Mouse (Mus musculus) R1 (cell line): ENCODE measurements around the gene Prrc2c.
"Not testable (repeated sequence)": the region's sequence is repeated elsewhere in the genome, so short reads cannot be mapped to it uniquely, and the experiment has no call there.

Experiments
- DNase-seq: peaks from one replicate; pipeline ENCODE4 v3.0.0-alpha.2; 2018; ENCODE audit warnings: low read depth, low spot score

Gene Prrc2c

GRCm38 (mm10) chr1:162740401-162740835, at the start of gene Prrc2c:
Gene Prrc2c, minus strand, starts transcription at chr1:162740556.
- DNase-seq, result peak; percentile 97

GRCm38 (mm10) chr1:162785222-162785621, 44.9 kb upstream of the Prrc2c start:
- DNase-seq, result no peak

GRCm38 (mm10) chr1:162783669-162784248, 43.4 kb upstream of the Prrc2c start:
- no peak for DNase-seq

GRCm38 (mm10) chr1:162781035-162781434, 40.7 kb upstream of the Prrc2c start:
- not testable (repeated sequence) for DNase-seq

GRCm38 (mm10) chr1:162777943-162778538, 37.7 kb upstream of the Prrc2c start:
- no peak for DNase-seq

- no peak for DNase-seq
Observed at GRCm38 (mm10) chr1:162773661-162774060, 33.3 kb upstream of the Prrc2c start.

GRCm38 (mm10) chr1:162771617-162772360, 31.4 kb upstream of the Prrc2c start:
- no peak for DNase-seq

- DNase-seq, result no peak
Observed at GRCm38 (mm10) chr1:162752009-162752408, 11.7 kb upstream of the Prrc2c start.

- DNase-seq, result no peak
Observed at GRCm38 (mm10) chr1:162749607-162750006, 9.3 kb upstream of the Prrc2c start.

GRCm38 (mm10) chr1:162748761-162749160, 8.4 kb upstream of the Prrc2c start:
- DNase-seq, result no peak

- peak; percentile 41 for DNase-seq
Observed at GRCm38 (mm10) chr1:162739831-162740394, 443 bp downstream of the Prrc2c start.

- DNase-seq, result peak; percentile 23
Observed at GRCm38 (mm10) chr1:162739406-162739805, 950 bp downstream of the Prrc2c start.

- DNase-seq, result no peak
Observed at GRCm38 (mm10) chr1:162738472-162738871, 1.9 kb downstream of the Prrc2c start.

- no peak for DNase-seq
Observed at GRCm38 (mm10) chr1:162735084-162735483, 5.3 kb downstream of the Prrc2c start.

- DNase-seq, result no peak
Observed at GRCm38 (mm10) chr1:162734283-162734682, 6.1 kb downstream of the Prrc2c start.

GRCm38 (mm10) chr1:162732041-162732440, 8.3 kb downstream of the Prrc2c start:
- DNase-seq, result no peak

GRCm38 (mm10) chr1:162729436-162729835, 10.9 kb downstream of the Prrc2c start:
- DNase-seq, result peak; percentile 24

- DNase-seq, result no peak
Observed at GRCm38 (mm10) chr1:162727981-162728380, 12.4 kb downstream of the Prrc2c start.

GRCm38 (mm10) chr1:162723610-162724009, 16.7 kb downstream of the Prrc2c start:
- no peak for DNase-seq

GRCm38 (mm10) chr1:162720645-162721044, 19.7 kb downstream of the Prrc2c start:
- no peak for DNase-seq

- no peak for DNase-seq
Observed at GRCm38 (mm10) chr1:162700389-162701066, 39.8 kb downstream of the Prrc2c start.

GRCm38 (mm10) chr1:162697866-162698265, 42.5 kb downstream of the Prrc2c start:
- no peak for DNase-seq
